Mouse (Mus musculus) liver, adult 2 months (tissue): ENCODE measurements at regions not wholly inside any gene's neighbourhood (a gene's known extent, or its start where the extent isn't known, plus 50 kb on each side); places are given as distances from the start of the nearest gene placed in this dataset.

Source experiments
- CTCF ChIP-seq: fragments of 200-500 bp; IDR thresholded peaks from 2 replicates; pipeline ENCODE4 v1.5.1; 2011; ENCODE audit warnings: low read depth, low read length, control low read depth
- POLR2A ChIP-seq: fragments of 200-500 bp; IDR thresholded peaks from 2 replicates; pipeline ENCODE4 v1.6.1; 2011; ENCODE audit warnings: low read length, control low read depth; ENCODE audit not compliant: insufficient read depth; ENCODE audit errors: extremely low read depth

- no peak for TF ChIP-seq POLR2A
- no peak for TF ChIP-seq CTCF
These were observed 280.6 kb upstream of the Meis1 start for GRCm38 (mm10) chr11:19299411-19299810.
